Mouse (Mus musculus) right cerebral cortex, postnatal 36 days (tissue): ENCODE measurements at regions not wholly inside any gene's neighbourhood (a gene's known extent, or its start where the extent isn't known, plus 50 kb on each side); places are given as distances from the start of the nearest gene placed in this dataset.
A peak's percentile ranks its signal among the peaks of the same experiment; 100 is the strongest.

Experiments
- DNase-seq, 2 experiments: peaks; one replicate each; pipeline ENCODE4 v3.0.0; 2022; ENCODE audit warnings: low spot score in 2 of 2, mixed read lengths in 1 of 2

DNA sequence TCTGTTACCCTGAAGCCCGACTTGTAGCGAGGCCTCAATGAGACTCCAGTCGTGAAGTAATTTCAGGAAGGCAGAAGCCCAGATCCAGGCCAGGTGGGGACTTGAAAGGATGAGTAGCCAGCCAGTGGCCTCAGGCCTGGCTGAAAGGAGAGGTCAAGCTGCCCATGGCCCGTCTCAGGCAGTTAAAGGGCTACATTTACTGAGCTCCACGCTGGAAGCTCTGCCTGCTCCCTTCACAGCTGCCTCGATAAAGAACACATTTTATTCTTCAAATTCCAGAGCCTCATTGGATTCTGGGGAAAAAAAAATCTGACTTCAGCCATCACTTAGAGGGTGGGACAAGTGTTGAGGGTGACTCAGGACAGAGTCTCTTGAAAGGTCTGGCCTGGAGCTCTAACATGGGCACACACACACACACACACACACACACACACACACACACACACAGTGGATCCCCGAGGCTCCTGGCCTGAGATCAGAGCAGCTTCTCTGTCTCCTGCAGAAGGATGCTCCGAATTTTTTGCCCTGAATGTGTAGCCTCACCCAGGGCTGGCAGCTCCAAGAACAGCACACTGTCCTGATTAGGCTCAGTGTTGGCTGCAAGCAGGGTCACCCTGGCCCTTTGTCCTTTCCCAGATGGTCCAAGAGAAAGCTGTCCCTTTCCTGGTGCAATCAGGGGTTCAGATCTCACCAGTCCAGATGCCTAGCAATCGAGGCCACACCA lies 53.0 kb downstream of the Gadd45g start:
- DNase-seq, result no peak

- DNase-seq, result no peak
Observed at GRCm38 (mm10) chr13:51900043-51900440, 53.6 kb downstream of the Gadd45g start.

DNA sequence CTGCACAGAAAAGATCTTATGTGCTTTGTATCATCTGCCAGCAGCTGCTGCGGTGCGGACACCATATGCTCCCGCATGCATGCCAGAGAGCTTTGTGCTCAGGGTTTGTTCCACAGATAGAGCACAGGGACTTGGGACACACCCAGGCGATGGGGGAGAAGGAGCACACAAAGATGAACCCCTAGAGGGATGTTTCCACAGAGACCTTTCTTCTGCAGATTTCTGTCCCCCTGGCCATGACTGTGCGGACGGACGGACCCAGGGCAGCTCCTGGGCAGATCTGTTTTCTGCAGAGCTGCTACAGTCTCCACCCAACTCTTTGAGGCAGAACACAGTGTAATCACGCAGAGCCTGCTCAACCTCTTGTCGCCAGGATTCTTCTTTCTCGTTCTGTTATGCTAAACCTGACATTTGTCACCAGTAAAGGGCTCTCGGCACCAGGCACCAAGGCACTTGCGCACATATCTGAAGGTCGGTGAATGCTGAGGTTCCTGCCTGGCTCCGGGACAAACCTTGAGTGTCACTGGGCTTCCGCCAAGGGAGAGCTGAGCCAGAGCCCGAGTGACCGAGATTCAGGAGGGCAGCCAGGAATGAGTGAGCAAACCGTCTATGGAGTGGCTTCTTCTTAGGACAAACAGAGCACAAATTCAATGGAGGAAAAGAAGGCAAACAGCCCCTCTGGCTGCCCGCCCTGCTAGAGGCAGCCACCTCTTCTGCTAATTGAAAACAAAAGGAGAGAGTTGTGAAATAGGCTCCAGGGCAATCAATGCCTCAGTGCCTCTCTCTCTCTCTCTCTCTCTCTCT lies 56.2 kb downstream of the Gadd45g start:
- peak; percentile 21 to 45 for DNase-seq

GRCm38 (mm10) chr13:51903324-51903939 lies 57.0 kb downstream of the Gadd45g start:
- DNase-seq, result no peak

GRCm38 (mm10) chr13:51905270-51905669 lies 58.8 kb downstream of the Gadd45g start:
- no peak for DNase-seq

GRCm38 (mm10) chr13:51906103-51906502 lies 59.6 kb downstream of the Gadd45g start:
- DNase-seq, result no peak

GRCm38 (mm10) chr13:51908514-51908913 lies 62.0 kb downstream of the Gadd45g start:
- DNase-seq, result no peak

DNA sequence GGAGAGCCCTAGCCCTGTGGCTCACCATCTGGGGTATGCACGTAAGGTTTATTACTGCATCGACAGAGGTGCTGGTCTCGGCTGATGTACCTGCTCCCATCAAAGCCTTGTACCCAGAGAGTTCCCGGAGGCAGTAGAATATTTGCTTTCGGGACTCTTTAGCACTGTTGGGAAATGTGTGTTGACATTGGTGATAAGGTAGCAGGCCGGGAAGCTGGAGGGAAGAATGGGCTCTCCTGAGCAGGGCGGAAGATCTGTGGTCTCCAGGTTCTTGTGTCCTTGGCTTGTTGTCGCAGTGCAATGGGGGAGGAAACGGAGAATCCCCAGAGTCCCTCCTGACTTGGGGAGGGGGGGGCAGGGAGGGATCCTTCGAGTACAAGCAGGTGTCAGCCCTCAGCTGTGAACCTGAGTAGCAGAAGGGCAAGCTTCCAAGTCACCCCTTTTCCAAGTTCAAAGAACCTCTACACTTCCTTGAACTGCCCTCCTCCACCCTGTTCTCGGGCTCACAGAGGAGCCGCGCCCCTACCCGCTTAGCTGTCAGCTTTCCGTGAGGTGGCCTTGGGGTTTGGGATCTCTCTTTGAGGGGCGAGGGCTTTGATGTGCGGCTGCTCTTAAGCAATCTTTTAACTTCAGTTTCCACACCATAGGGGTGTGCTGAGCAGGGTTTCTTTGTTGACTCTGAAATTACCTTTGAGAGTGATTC lies 65.0 kb downstream of the Gadd45g start:
- DNase-seq, result no peak

- no peak for DNase-seq
Observed at GRCm38 (mm10) chr13:51912477-51912876, 66.0 kb downstream of the Gadd45g start.

GRCm38 (mm10) chr13:51912994-51913393 lies 66.5 kb downstream of the Gadd45g start:
- no peak for DNase-seq

DNA sequence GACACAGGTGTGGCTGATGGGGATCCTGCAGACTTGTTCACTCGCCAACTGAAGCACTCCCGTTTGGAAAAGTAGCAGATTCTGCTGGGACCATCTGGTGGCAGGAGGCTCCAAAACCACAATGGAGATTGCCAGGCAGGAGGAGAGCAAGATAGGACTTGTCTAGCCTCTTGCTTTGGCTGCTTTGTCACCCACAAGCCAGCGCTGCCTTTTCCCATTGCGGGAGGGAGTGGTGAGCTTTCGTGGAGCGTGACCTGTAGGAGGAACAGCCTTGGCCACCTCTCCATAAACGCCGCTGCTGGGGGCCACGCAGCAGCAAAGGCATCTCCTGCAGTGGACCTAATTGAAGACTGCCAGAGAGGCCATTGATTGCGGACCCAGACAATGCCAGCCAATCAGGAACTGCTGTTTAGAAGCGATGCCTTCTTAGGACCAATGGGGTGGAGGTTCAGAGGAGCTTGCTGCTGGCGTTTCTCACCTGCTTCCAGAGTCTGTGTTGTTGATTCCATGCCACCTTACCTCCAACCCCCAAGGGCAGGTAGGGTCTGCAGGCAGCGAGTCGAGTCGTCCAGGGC lies 70.3 kb downstream of the Gadd45g start:
- DNase-seq, result no peak

DNA sequence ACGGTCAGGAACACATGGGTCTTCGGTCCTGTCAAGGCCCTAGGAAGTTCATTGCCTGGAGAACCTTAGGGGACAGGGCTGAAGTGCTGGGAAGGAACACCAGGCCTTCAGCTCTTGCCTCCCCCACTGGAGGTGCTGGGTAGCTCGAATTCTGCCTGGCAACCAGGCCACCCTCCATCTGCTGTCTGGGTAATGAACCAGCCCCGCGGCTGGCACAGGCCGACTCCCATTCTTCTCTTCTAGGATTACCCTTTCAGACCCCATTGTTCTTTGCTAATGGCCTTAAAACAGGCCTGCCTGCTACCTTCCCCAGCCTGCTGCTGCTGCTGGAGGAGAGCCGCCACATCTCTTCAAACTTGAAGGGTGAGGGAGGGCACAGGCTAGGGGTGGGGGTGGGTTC lies 71.2 kb downstream of the Gadd45g start:
- no peak for DNase-seq

DNA sequence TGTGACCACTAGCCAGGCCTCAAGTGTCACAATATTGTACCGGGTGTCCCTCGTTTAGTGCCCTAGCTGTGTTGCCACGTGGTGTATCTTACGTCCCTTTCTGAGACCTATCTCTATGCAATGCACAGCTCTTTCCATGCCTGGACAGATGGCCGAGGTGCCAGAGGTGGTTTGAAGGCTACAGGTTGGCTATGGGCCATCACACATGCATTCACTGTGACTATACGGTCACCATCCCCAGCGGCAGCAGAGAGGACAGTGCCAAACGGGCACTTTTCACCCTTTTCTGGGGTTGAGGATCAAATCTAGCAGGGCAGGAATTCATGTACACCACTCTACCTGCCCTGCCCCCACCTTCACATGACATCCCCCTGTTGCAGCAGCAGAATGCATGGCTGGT lies 71.6 kb downstream of the Gadd45g start:
- no peak for DNase-seq

GRCm38 (mm10) chr13:51918781-51919170 lies 72.3 kb downstream of the Gadd45g start:
- no peak for DNase-seq

- no peak for DNase-seq
Observed at GRCm38 (mm10) chr13:51919171-51919793, 72.8 kb downstream of the Gadd45g start.

DNA sequence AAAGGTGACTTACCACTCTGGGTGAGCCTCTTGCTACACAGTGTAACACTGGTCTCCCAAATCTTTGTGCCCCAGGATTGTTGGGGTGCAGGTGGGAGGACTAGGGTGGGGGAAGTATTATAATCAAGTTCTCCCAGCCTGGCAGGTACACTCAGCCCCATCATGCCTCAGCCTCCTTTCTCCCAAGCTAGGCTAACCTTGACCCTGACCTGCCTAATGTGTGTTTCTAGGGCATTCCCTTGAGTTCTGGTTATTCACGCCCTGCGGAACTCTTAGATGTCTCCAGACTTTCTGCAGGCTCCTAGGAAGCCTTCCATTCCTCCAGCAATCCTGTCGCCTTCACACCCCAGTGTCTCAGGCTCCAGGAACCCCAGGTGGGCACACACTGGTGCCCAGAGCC lies 73.5 kb downstream of the Gadd45g start:
- DNase-seq, result no peak

GRCm38 (mm10) chr13:51920511-51921351 lies 74.3 kb downstream of the Gadd45g start:
- no peak for DNase-seq

- DNase-seq, result no peak
Observed at GRCm38 (mm10) chr13:51921550-51921949, 75.1 kb downstream of the Gadd45g start.

GRCm38 (mm10) chr13:51926764-51927163 lies 80.3 kb downstream of the Gadd45g start:
- DNase-seq, result no peak

DNA sequence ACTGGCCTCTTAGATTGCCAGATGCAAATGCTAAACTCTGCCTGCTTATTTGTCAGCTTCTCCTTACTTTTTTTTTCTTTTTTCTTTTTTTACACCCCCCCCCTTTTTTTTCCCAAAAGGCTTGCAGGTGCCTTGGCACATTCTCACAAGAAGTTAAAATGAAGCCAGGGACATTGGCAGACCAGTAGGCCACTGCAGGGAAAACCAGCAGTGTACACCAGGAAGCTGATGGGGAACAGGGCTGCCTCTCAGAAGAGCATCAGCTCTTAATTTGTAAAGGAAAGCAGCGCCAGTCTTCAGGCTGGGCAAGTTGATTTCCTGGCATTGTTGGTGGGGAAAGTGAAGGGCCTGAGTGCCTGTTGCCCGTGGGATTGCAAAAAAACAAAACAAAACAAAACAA lies 83.3 kb downstream of the Gadd45g start:
- no peak for DNase-seq
